Mouse (Mus musculus) kidney, embryonic 15.5 days (tissue): ENCODE measurements around the gene Ppp1r16b. TPM values are rescaled to one million over a fixed set of nuclear protein-coding genes. Genes with fewer than 3 reads are reported as not detected.
A peak's percentile ranks its signal among the peaks of the same experiment; 100 is the strongest.

Experiments
- ATAC-seq: fragments of 200-750 bp; cut with Nextera tagmentation; replicated peaks from 2 replicates; pipeline ENCODE4 v1.8.0; 2017; ENCODE audit warnings: moderate TSS enrichment; ENCODE audit not compliant: low FRiP score
- H3K27ac ChIP-seq: fragments of 300-500 bp; sonication (generic); 2 replicates; pipeline ENCODE4 v1.5.1; 2015; ENCODE audit warnings: mild to moderate bottlenecking, inconsistent platforms
- H3K27me3 ChIP-seq: fragments of 300-500 bp; sonication (generic); 2 replicates; pipeline ENCODE4 v1.6.1; 2015; ENCODE audit warnings: inconsistent platforms
- H3K36me3 ChIP-seq: fragments of 300-500 bp; sonication (generic); 2 replicates; pipeline ENCODE4 v1.6.1; 2015; ENCODE audit warnings: inconsistent platforms
- H3K4me1 ChIP-seq: fragments of 300-500 bp; sonication (generic); 2 replicates; pipeline ENCODE4 v1.6.1; 2015; ENCODE audit warnings: inconsistent platforms
- H3K4me2 ChIP-seq: fragments of 300-500 bp; sonication (generic); 2 replicates; pipeline ENCODE4 v1.6.1; 2015; ENCODE audit warnings: moderate library complexity, mild to moderate bottlenecking, inconsistent platforms
- H3K4me3 ChIP-seq: fragments of 300-500 bp; sonication (generic); replicated peaks from 2 replicates; pipeline ENCODE4 v1.5.1; 2015; ENCODE audit warnings: mild to moderate bottlenecking, inconsistent platforms
- H3K9ac ChIP-seq: fragments of 300-500 bp; sonication (generic); 2 replicates; pipeline ENCODE4 v1.6.1; 2015; ENCODE audit warnings: mild to moderate bottlenecking, inconsistent platforms
- H3K9me3 ChIP-seq: fragments of 300-500 bp; sonication (generic); replicated peaks from 2 replicates; pipeline ENCODE4 v1.6.1; 2016; ENCODE audit warnings: inconsistent platforms
- WGBS: fragments of 180-500 bp; shearing (Covaris S2); methylation state at CpG from one replicate; pipeline ENCODE4 v1.1.7; 2015; ENCODE audit warnings: mixed read lengths; 5-methylcytosine and 5-hydroxymethylcytosine counted together
- polyA plus RNA-seq: library from polyadenylated mRNA; unstranded; fragments of >200 nt; fragmentation: Nextera tagmentation; extraction: Ambion mirVana; gene quantifications from 2 replicates; pipeline ENCODE4 v1.2.1, GENCODE M21; 2015

Ppp1r16b gene
- polyA plus RNA-seq, 1 experiment from 2014 or later = 14.9 TPM

- WGBS = 89% methylated on average over 9 of the region's 9 CpGs
- H3K36me3 ChIP-seq = peaks cover 11% of the 10 kb centered on the region; the same call in 1 of the 2 replicates
- H3K4me3 ChIP-seq = no peak overlapping the region
- H3K9me3 ChIP-seq = no peaks in the 10 kb centered on the region
- no peak overlapping the region for H3K9ac ChIP-seq
- no peak overlapping the region for H3K27ac ChIP-seq
- ATAC-seq = no peak
- no peak overlapping the region for H3K4me2 ChIP-seq
- H3K27me3 ChIP-seq = no peaks in the 10 kb centered on the region
- H3K4me1 ChIP-seq = no peaks in the 10 kb centered on the region
These were observed 84.2 kb downstream of the Ppp1r16b start for GRCm38 (mm10) chr2:158749366-158749765.

- Histone ChIP-seq H3K27ac (no peak overlapping the region), H3K27me3 (no peaks in the 10 kb centered on the region), H3K4me1 (no peaks in the 10 kb centered on the region), H3K4me3 (no peak overlapping the region), H3K4me2 (no peak overlapping the region), H3K36me3 (peaks cover 3% of the 10 kb centered on the region; the same call in 1 of the 2 replicates), H3K9ac (no peak overlapping the region), H3K9me3 (no peaks in the 10 kb centered on the region)
- 74% methylated on average over 2 of the region's 2 CpGs for WGBS
- no peak for ATAC-seq
These were observed 95.0 kb downstream of the Ppp1r16b start for GRCm38 (mm10) chr2:158760231-158760630.

GRCm38 (mm10) chr2:158762339-158762738, 97.1 kb downstream of the Ppp1r16b start:
- 0 out of 2 replicates have a peak, but pooled peaks cover 2% of the 10 kb centered on the region for H3K4me1 ChIP-seq
- H3K36me3 ChIP-seq = peaks cover 3% of the 10 kb centered on the region; the same call in 1 of the 2 replicates
- 85% methylated on average over 5 of the region's 5 CpGs for WGBS
- no peak overlapping the region for H3K4me3 ChIP-seq
- no peak for ATAC-seq
- H3K27ac ChIP-seq = no peak overlapping the region
- H3K4me2 ChIP-seq = no peak overlapping the region
- no peaks in the 10 kb centered on the region for H3K27me3 ChIP-seq
- no peaks in the 10 kb centered on the region for H3K9me3 ChIP-seq
- H3K9ac ChIP-seq = no peak overlapping the region

- WGBS = under 1% methylated on average over 48 of the region's 48 CpGs
- Histone ChIP-seq H3K27me3 (no peaks in the 10 kb centered on the region), H3K4me2 (peak within 1 kb of the TSS; percentile 83), H3K9me3 (no peaks in the 10 kb centered on the region), H3K9ac (peak within 1 kb of the TSS; percentile 54), H3K36me3 (peaks cover 5% of the 10 kb centered on the region; the same call in 1 of the 2 replicates), H3K27ac (peak within 1 kb of the TSS; percentile 70), H3K4me1 (peaks cover 51% of the 10 kb centered on the region), H3K4me3 (peak within 1 kb of the TSS; percentile 62)
- peak; percentile 98 for ATAC-seq
These were observed 102.6 kb downstream of the Ppp1r16b start, which contains the start of gene Fam83d for GRCm38 (mm10) chr2:158767742-158768339. Fam83d (plus strand) TSS chr2:158768093.

- 0 out of 2 replicates have a peak, but pooled peaks have one; percentile 3 for ATAC-seq
- under 1% methylated on average over 36 of the region's 37 CpGs for WGBS
These were observed 103.2 kb downstream of the Ppp1r16b start for GRCm38 (mm10) chr2:158768350-158768749.

GRCm38 (mm10) chr2:158768771-158769170, 103.6 kb downstream of the Ppp1r16b start:
- peak overlapping the region; percentile 62 for H3K4me3 ChIP-seq
- no peaks in the 10 kb centered on the region for H3K9me3 ChIP-seq
- no peaks in the 10 kb centered on the region for H3K27me3 ChIP-seq
- ATAC-seq = no peak; the same call in 1 of the 2 replicates
- no peak overlapping the region for H3K27ac ChIP-seq
- peak overlapping the region; percentile 54 for H3K9ac ChIP-seq
- peaks cover 11% of the 10 kb centered on the region; the same call in 1 of the 2 replicates for H3K36me3 ChIP-seq
- peaks cover 54% of the 10 kb centered on the region for H3K4me1 ChIP-seq
- WGBS = 7% methylated on average over 5 of the region's 5 CpGs
- peak overlapping the region; percentile 83 for H3K4me2 ChIP-seq

More at GRCm38 (mm10) chr2:158768350-158768749, 103.2 kb downstream of the Ppp1r16b start:
- Histone ChIP-seq H3K36me3 (peaks cover 7% of the 10 kb centered on the region; the same call in 1 of the 2 replicates), H3K9ac (peak overlapping the region; percentile 54), H3K4me2 (peak overlapping the region; percentile 83), H3K9me3 (no peaks in the 10 kb centered on the region), H3K4me3 (peak overlapping the region; percentile 62), H3K27me3 (no peaks in the 10 kb centered on the region), H3K27ac (peak overlapping the region; percentile 70), H3K4me1 (peaks cover 54% of the 10 kb centered on the region)

- Histone ChIP-seq H3K4me2 (peak overlapping the region; percentile 83), H3K4me3 (peak overlapping the region; percentile 62), H3K36me3 (peaks cover 17% of the 10 kb centered on the region; the same call in 1 of the 2 replicates), H3K4me1 (peaks cover 59% of the 10 kb centered on the region), H3K9me3 (no peaks in the 10 kb centered on the region), H3K9ac (peak overlapping the region; percentile 54), H3K27ac (0 out of 2 replicates have a peak overlapping the region, but pooled peaks have one; percentile 15), H3K27me3 (no peaks in the 10 kb centered on the region)
- WGBS = 23% methylated on average over 13 of the region's 13 CpGs
- no peak for ATAC-seq
These were observed 105.0 kb downstream of the Ppp1r16b start for GRCm38 (mm10) chr2:158770126-158770757.

- peaks cover 17% of the 10 kb centered on the region; the same call in 1 of the 2 replicates for H3K36me3 ChIP-seq
- H3K4me2 ChIP-seq = peak overlapping the region; percentile 83
- H3K4me1 ChIP-seq = peaks cover 64% of the 10 kb centered on the region
- no peak for ATAC-seq
- WGBS = 38% methylated on average over 11 of the region's 11 CpGs
- no peak overlapping the region; the same call in 1 of the 2 replicates for H3K4me3 ChIP-seq
- H3K9ac ChIP-seq = no peak overlapping the region
- H3K9me3 ChIP-seq = no peaks in the 10 kb centered on the region
- peak overlapping the region; percentile 32; the same call in 1 of the 2 replicates for H3K27ac ChIP-seq
- no peaks in the 10 kb centered on the region for H3K27me3 ChIP-seq
These were observed 106.0 kb downstream of the Ppp1r16b start for GRCm38 (mm10) chr2:158771066-158771763.

GRCm38 (mm10) chr2:158772808-158773207, 107.6 kb downstream of the Ppp1r16b start:
- Histone ChIP-seq H3K4me3 (no peak overlapping the region), H3K9ac (no peak overlapping the region), H3K27ac (no peak overlapping the region), H3K36me3 (peaks cover 25% of the 10 kb centered on the region; the same call in 1 of the 2 replicates), H3K4me1 (peaks cover 72% of the 10 kb centered on the region), H3K27me3 (no peaks in the 10 kb centered on the region), H3K9me3 (no peaks in the 10 kb centered on the region), H3K4me2 (no peak overlapping the region)
- no peak for ATAC-seq
- whole genome bisulfite sequencing = 75% methylated on average over 13 of the region's 13 CpGs

- Histone ChIP-seq H3K36me3 (peaks cover 38% of the 10 kb centered on the region), H3K4me3 (no peak overlapping the region), H3K4me2 (no peak overlapping the region), H3K4me1 (peaks cover 58% of the 10 kb centered on the region), H3K9me3 (no peaks in the 10 kb centered on the region), H3K27ac (no peak overlapping the region), H3K9ac (no peak overlapping the region), H3K27me3 (no peaks in the 10 kb centered on the region)
- WGBS = 67% methylated on average over 8 of the region's 8 CpGs
- no peak for ATAC-seq
These were observed 109.7 kb downstream of the Ppp1r16b start for GRCm38 (mm10) chr2:158774886-158775285.

GRCm38 (mm10) chr2:158776716-158777115, 111.5 kb downstream of the Ppp1r16b start:
- H3K4me1 ChIP-seq = peaks cover 40% of the 10 kb centered on the region
- WGBS = 88% methylated on average over 4 of the region's 4 CpGs
- no peak overlapping the region for H3K27ac ChIP-seq

More at GRCm38 (mm10) chr2:158776716-158777115, 111.5 kb downstream of the Ppp1r16b start:
- Histone ChIP-seq H3K4me3 (no peak overlapping the region), H3K27me3 (no peaks in the 10 kb centered on the region), H3K36me3 (peaks cover 56% of the 10 kb centered on the region), H3K9me3 (no peaks in the 10 kb centered on the region), H3K9ac (no peak overlapping the region), H3K4me2 (no peak overlapping the region)
- ATAC-seq = no peak
